Mouse (Mus musculus) forebrain, embryonic 14.5 days (tissue): ENCODE data around the gene Pofut2. TPM values are rescaled to one million over a fixed set of nuclear protein-coding genes. Genes with fewer than 3 reads are reported as not detected.

Experiments used
- ATAC-seq: fragments of 200-750 bp; cut with Nextera tagmentation; 2 replicates; pipeline ENCODE4 v1.8.0; 2017; ENCODE audit warnings: mild to moderate bottlenecking, moderate library complexity
- DNase-seq: peaks from one replicate; pipeline ENCODE4 v3.0.0-alpha.2; 2015; ENCODE audit warnings: low spot score
- H3K27ac ChIP-seq: fragments of 300-500 bp; sonication (generic); 2 replicates; pipeline ENCODE4 v1.5.1; 2014; ENCODE audit warnings: low read depth, mild to moderate bottlenecking, control low read depth, low read length, moderate library complexity
- H3K27me3 ChIP-seq: fragments of 300-500 bp; sonication (generic); replicated peaks from 2 replicates; pipeline ENCODE4 v1.6.1; 2014; ENCODE audit warnings: low read length, control low read depth, mixed read lengths; ENCODE audit not compliant: control insufficient read depth, insufficient read depth
- H3K36me3 ChIP-seq: fragments of 300-500 bp; sonication (generic); 2 replicates; pipeline ENCODE4 v1.6.1; 2014; ENCODE audit warnings: low read length, control low read depth; ENCODE audit not compliant: control insufficient read depth, insufficient read depth
- H3K4me1 ChIP-seq: fragments of 300-500 bp; sonication (generic); 2 replicates; pipeline ENCODE4 v1.6.1; 2014; ENCODE audit warnings: antibody characterized with exemption, low read length, control low read depth; ENCODE audit not compliant: control insufficient read depth, insufficient read depth
- H3K4me2 ChIP-seq: fragments of 300-500 bp; sonication (generic); 2 replicates; pipeline ENCODE4 v1.6.1; 2014; ENCODE audit warnings: mild to moderate bottlenecking, control low read depth, low read length
- H3K4me3 ChIP-seq: fragments of 300-500 bp; sonication (generic); 2 replicates; pipeline ENCODE4 v1.5.1; 2014; ENCODE audit warnings: low read depth, low read length, control low read depth
- H3K9ac ChIP-seq: fragments of 300-500 bp; sonication (generic); 2 replicates; pipeline ENCODE4 v1.6.1; 2014; ENCODE audit warnings: mild to moderate bottlenecking, low read length, control low read depth, moderate library complexity
- H3K9me3 ChIP-seq: fragments of 300-500 bp; sonication (generic); replicated peaks from 2 replicates; pipeline ENCODE4 v1.6.1; 2016; ENCODE audit warnings: low read length, control low read depth, mixed read lengths; ENCODE audit not compliant: control insufficient read depth
- WGBS: fragments of 180-500 bp; shearing (Covaris S2); extraction: QIAGEN DNeasy Blood & Tissue Kit; methylation state at CpG from one replicate; pipeline ENCODE4 v1.1.7; 2014; 5-methylcytosine and 5-hydroxymethylcytosine counted together
- polyA plus RNA-seq: library from polyadenylated mRNA; unstranded; fragments of >200 nt; fragmentation: Nextera tagmentation; extraction: Ambion mirVana; gene quantifications from 2 replicates; pipeline ENCODE4 v1.2.1, GENCODE M21; 2014

Gene Pofut2
- polyA plus RNA-seq, 1 experiment from 2014 or later: 44.1 TPM

- no peak overlapping the region for H3K9ac ChIP-seq
- no peaks in the 10 kb centered on the region for H3K36me3 ChIP-seq
- 57% methylated on average over 3 of the region's 3 CpGs for WGBS
- no peaks in the 10 kb centered on the region for H3K27me3 ChIP-seq
- no peak overlapping the region for H3K27ac ChIP-seq
- no peak for DNase-seq
- no peak overlapping the region for H3K4me2 ChIP-seq
- no peak for ATAC-seq
- H3K4me3 ChIP-seq: no peak overlapping the region
- no peaks in the 10 kb centered on the region for H3K9me3 ChIP-seq
- peaks cover 10% of the 10 kb centered on the region for H3K4me1 ChIP-seq
Measured at GRCm38 (mm10) chr10:77255231-77255630, 3.8 kb upstream of the Pofut2 start.

- H3K4me3 ChIP-seq: no peak overlapping the region
- no peak overlapping the region for H3K9ac ChIP-seq
- no peaks in the 10 kb centered on the region for H3K9me3 ChIP-seq
- no peaks in the 10 kb centered on the region for H3K36me3 ChIP-seq
- H3K27me3 ChIP-seq: no peaks in the 10 kb centered on the region
- no peak for DNase-seq
- 31% methylated on average over 3 of the region's 3 CpGs for WGBS
- H3K4me1 ChIP-seq: peaks cover 12% of the 10 kb centered on the region
- no peak overlapping the region for H3K4me2 ChIP-seq
- no peak for ATAC-seq
- H3K27ac ChIP-seq: no peak overlapping the region
Measured at GRCm38 (mm10) chr10:77255676-77256075, 3.3 kb upstream of the Pofut2 start.

- H3K4me2 ChIP-seq: peak overlapping the region; percentile 84
- ATAC-seq: no peak
- 56% methylated on average over 4 of the region's 4 CpGs for WGBS
- peaks cover 18% of the 10 kb centered on the region for H3K36me3 ChIP-seq
- DNase-seq: no peak
- H3K27ac ChIP-seq: no peak overlapping the region
- H3K27me3 ChIP-seq: no peaks in the 10 kb centered on the region
- no peaks in the 10 kb centered on the region for H3K9me3 ChIP-seq
- no peak overlapping the region for H3K9ac ChIP-seq
- peak overlapping the region; percentile 88; the same call in 1 of the 2 replicates for H3K4me3 ChIP-seq
- H3K4me1 ChIP-seq: peaks cover 12% of the 10 kb centered on the region
Measured at GRCm38 (mm10) chr10:77258041-77258590, 902 bp upstream of the Pofut2 start.

- H3K9me3 ChIP-seq: no peaks in the 10 kb centered on the region
- WGBS: 91% methylated on average over 17 of the region's 17 CpGs
- ATAC-seq: no peak
- no peak for DNase-seq
- H3K27ac ChIP-seq: no peak overlapping the region
- peaks cover 38% of the 10 kb centered on the region for H3K36me3 ChIP-seq
- peak overlapping the region; percentile 90 for H3K9ac ChIP-seq
- H3K4me1 ChIP-seq: peaks cover 12% of the 10 kb centered on the region
- H3K4me3 ChIP-seq: peak overlapping the region; percentile 88; the same call in 1 of the 2 replicates
- no peaks in the 10 kb centered on the region for H3K27me3 ChIP-seq
- peak overlapping the region; percentile 78 for H3K4me2 ChIP-seq
Measured at GRCm38 (mm10) chr10:77260166-77260875, 1.3 kb downstream of the Pofut2 start.

GRCm38 (mm10) chr10:77266281-77266680, 7.3 kb downstream of the Pofut2 start:
- ATAC-seq (no peak), DNase-seq (no peak)
- H3K4me1 ChIP-seq: no peaks in the 10 kb centered on the region
- no peak overlapping the region for H3K9ac ChIP-seq
- peaks cover 87% of the 10 kb centered on the region for H3K36me3 ChIP-seq
- no peak overlapping the region for H3K4me2 ChIP-seq
- no peaks in the 10 kb centered on the region for H3K27me3 ChIP-seq
- 80% methylated on average over 8 of the region's 8 CpGs for WGBS
- H3K4me3 ChIP-seq: no peak overlapping the region
- H3K27ac ChIP-seq: no peak overlapping the region
- H3K9me3 ChIP-seq: no peaks in the 10 kb centered on the region

- Histone ChIP-seq H3K4me1 (no peaks in the 10 kb centered on the region), H3K4me2 (no peak overlapping the region), H3K27me3 (no peaks in the 10 kb centered on the region), H3K36me3 (peaks cover 80% of the 10 kb centered on the region), H3K27ac (no peak overlapping the region), H3K9ac (no peak overlapping the region), H3K9me3 (no peaks in the 10 kb centered on the region), H3K4me3 (no peak overlapping the region)
- 93% methylated on average over 14 of the region's 14 CpGs for WGBS
- ATAC-seq (no peak), DNase-seq (no peak)
Measured at GRCm38 (mm10) chr10:77267027-77267426, 8.0 kb downstream of the Pofut2 start.

- 84% methylated on average over 7 of the region's 7 CpGs for WGBS
- H3K36me3 ChIP-seq: peaks cover 63% of the 10 kb centered on the region
- ATAC-seq (no peak), DNase-seq (no peak)
- H3K27ac ChIP-seq: no peak overlapping the region
- no peak overlapping the region for H3K9ac ChIP-seq
- no peaks in the 10 kb centered on the region for H3K9me3 ChIP-seq
- H3K4me1 ChIP-seq: 0 out of 2 replicates have a peak, but pooled peaks cover 2% of the 10 kb centered on the region
- no peak overlapping the region for H3K4me2 ChIP-seq
- H3K4me3 ChIP-seq: no peak overlapping the region
- H3K27me3 ChIP-seq: no peaks in the 10 kb centered on the region
Measured at GRCm38 (mm10) chr10:77269129-77269528, 10.1 kb downstream of the Pofut2 start.

- Histone ChIP-seq H3K4me2 (no peak overlapping the region), H3K9me3 (no peaks in the 10 kb centered on the region), H3K4me1 (0 out of 2 replicates have a peak, but pooled peaks cover 2% of the 10 kb centered on the region), H3K9ac (no peak overlapping the region), H3K27ac (no peak overlapping the region), H3K36me3 (peaks cover 26% of the 10 kb centered on the region), H3K27me3 (no peaks in the 10 kb centered on the region), H3K4me3 (no peak overlapping the region)
- DNase-seq: peak; percentile 29
- ATAC-seq: peak; percentile 72; the same call in 1 of the 2 replicates
- 47% methylated on average over 11 of the region's 11 CpGs for WGBS
Measured at GRCm38 (mm10) chr10:77272980-77273730, 14.1 kb downstream of the Pofut2 start.
